Mouse (Mus musculus): ENCODE measurements around the gene Pgpep1l. TPM values are rescaled to one million over a fixed set of nuclear protein-coding genes. Genes with fewer than 3 reads are reported as not detected.

The Pgpep1l gene
- polyA plus RNA-seq, 1 experiment from 2014 or later, result not detected

DNA sequence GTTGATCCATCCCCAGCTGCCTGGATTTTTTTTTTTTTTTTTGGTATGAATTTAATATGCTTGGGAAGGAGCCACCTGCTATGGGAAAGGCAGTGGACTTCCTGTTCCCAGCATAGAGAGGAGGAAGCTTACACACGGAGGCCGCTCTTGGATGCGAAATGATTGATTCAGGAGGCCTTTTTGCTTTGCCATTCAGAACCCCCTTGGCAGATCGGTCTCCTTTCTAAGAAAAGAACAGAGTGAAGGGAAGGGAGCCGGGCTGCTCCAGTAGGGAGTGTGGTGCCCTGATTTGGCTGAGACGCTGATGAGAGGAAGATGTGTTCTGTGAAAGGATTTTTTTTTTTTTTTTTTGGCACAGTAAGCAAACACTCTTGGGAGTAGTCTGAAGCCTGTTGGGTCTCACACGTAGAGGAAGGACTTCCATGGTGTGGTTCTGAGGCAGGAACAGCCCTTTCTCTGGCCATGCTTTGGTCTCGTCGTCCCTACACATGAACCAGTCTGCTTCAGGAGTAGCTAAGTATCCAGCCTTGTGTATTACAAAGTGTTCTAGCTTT, 42.3 kb downstream of the Pgpep1l start:
- Histone ChIP-seq H3K4me2 (replicated peaks; ENCODE audit: low read depth) (no peak overlapping the region), H3K27me3 (replicated peaks; ENCODE audit: control insufficient read depth, insufficient read depth, low read length) (no peaks in the 10 kb centered on the region), H3K4me3 (ENCODE audit: low read depth, low read length) (no peak overlapping the region), H3K9me3 (ENCODE audit: control insufficient read depth) (no peaks in the 10 kb centered on the region), H3K9ac (ENCODE audit: low read depth, low read length) (no peak overlapping the region), H3K27ac (ENCODE audit: low read depth, low read length) (no peak overlapping the region), H3K4me1 (replicated peaks; ENCODE audit: control insufficient read depth, insufficient read depth, low read length) (no peaks in the 10 kb centered on the region), H3K36me3 (ENCODE audit: control insufficient read depth, insufficient read depth) (peaks cover 39% of the 10 kb centered on the region)
- TF ChIP-seq CTCF (IDR thresholded peaks at IDR 0.05; ENCODE audit: low read depth), result no peak
- 70% methylated on average over 9 of the region's 9 CpGs for WGBS
- no peak for ATAC-seq

DNA sequence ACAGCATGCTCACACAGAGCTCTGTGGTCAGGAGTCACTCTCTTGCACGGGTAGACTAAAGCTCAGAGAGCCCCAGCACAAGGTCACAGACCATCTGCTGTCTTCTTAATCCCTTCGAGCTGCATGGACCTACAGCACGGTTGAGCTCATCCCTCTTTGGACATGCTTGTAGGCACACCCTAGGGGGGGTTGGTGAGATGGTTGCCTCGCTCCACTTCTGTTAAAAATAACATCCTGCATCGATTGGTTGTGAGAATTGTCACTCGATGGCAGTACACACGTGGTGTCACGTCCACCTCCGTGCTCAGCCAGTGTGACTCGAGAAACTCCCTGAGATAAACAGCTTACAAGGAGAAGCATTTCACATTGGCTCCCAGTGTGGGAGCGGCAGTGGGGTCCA, 45.2 kb downstream of the Pgpep1l start:
- H3K36me3 ChIP-seq (ENCODE audit: control insufficient read depth, insufficient read depth), result peaks cover 53% of the 10 kb centered on the region
- no peak for ATAC-seq
- H3K9ac ChIP-seq (ENCODE audit: low read depth, low read length), result no peak overlapping the region
- H3K4me1 ChIP-seq (replicated peaks; ENCODE audit: control insufficient read depth, insufficient read depth, low read length), result no peaks in the 10 kb centered on the region
- WGBS, result 94% methylated on average over 11 of the region's 11 CpGs
- H3K4me2 ChIP-seq (replicated peaks; ENCODE audit: low read depth), result no peak overlapping the region
- H3K9me3 ChIP-seq (ENCODE audit: control insufficient read depth), result no peaks in the 10 kb centered on the region
- no peak overlapping the region for H3K27ac ChIP-seq (ENCODE audit: low read depth, low read length)
- H3K27me3 ChIP-seq (replicated peaks; ENCODE audit: control insufficient read depth, insufficient read depth, low read length), result no peaks in the 10 kb centered on the region
- no peak for TF ChIP-seq CTCF (IDR thresholded peaks at IDR 0.05; ENCODE audit: low read depth)
- no peak overlapping the region for H3K4me3 ChIP-seq (ENCODE audit: low read depth, low read length)

GRCm38 (mm10) chr7:68215522-68216070, 48.4 kb downstream of the Pgpep1l start:
- no peak for ATAC-seq
- H3K4me2 ChIP-seq (replicated peaks; ENCODE audit: low read depth), result no peak overlapping the region
- no peaks in the 10 kb centered on the region for H3K4me1 ChIP-seq (replicated peaks; ENCODE audit: control insufficient read depth, insufficient read depth, low read length)
- no peaks in the 10 kb centered on the region for H3K9me3 ChIP-seq (ENCODE audit: control insufficient read depth)
- peaks cover 72% of the 10 kb centered on the region for H3K36me3 ChIP-seq (ENCODE audit: control insufficient read depth, insufficient read depth)
- H3K27me3 ChIP-seq (replicated peaks; ENCODE audit: control insufficient read depth, insufficient read depth, low read length), result no peaks in the 10 kb centered on the region
- WGBS, result 83% methylated on average over 18 of the region's 18 CpGs
- H3K9ac ChIP-seq (ENCODE audit: low read depth, low read length), result no peak overlapping the region
- no peak overlapping the region for H3K4me3 ChIP-seq (ENCODE audit: low read depth, low read length)
- no peak for TF ChIP-seq CTCF (IDR thresholded peaks at IDR 0.05; ENCODE audit: low read depth)
- no peak overlapping the region for H3K27ac ChIP-seq (ENCODE audit: low read depth, low read length)

DNA sequence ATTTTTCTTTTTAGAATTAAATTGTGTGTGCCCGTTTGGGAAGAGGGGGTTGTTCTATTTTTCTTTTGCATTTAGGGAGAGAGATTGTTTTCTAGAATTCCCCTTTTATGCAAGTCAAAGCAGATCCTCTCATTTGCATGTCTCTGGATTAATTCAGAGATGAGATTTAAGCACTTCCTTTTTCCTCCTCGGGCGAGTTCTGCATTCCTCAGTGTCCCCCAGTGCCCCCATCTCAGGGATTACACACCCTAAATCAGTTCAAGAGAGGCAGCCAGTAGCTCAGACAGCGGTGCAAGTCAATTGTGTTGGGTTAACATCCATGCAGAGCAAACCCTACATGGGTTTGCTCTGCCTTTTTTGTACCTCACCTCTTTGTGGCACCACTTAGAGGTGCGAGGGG, 50.2 kb downstream of the Pgpep1l start:
- Histone ChIP-seq H3K4me1 (replicated peaks; ENCODE audit: control insufficient read depth, insufficient read depth, low read length) (no peaks in the 10 kb centered on the region), H3K4me3 (ENCODE audit: low read depth, low read length) (no peak overlapping the region), H3K36me3 (ENCODE audit: control insufficient read depth, insufficient read depth) (peaks cover 64% of the 10 kb centered on the region), H3K9ac (ENCODE audit: low read depth, low read length) (no peak overlapping the region), H3K27ac (ENCODE audit: low read depth, low read length) (no peak overlapping the region), H3K4me2 (replicated peaks; ENCODE audit: low read depth) (no peak overlapping the region), H3K9me3 (ENCODE audit: control insufficient read depth) (no peaks in the 10 kb centered on the region), H3K27me3 (replicated peaks; ENCODE audit: control insufficient read depth, insufficient read depth, low read length) (no peaks in the 10 kb centered on the region)
- no peak for ATAC-seq
- TF ChIP-seq CTCF (IDR thresholded peaks at IDR 0.05; ENCODE audit: low read depth), result no peak
- WGBS, result 84% methylated on average over 5 of the region's 5 CpGs

GRCm38 (mm10) chr7:68211883-68212282, 52.1 kb downstream of the Pgpep1l start:
- no peak overlapping the region for H3K27ac ChIP-seq (ENCODE audit: low read depth, low read length)
- H3K4me3 ChIP-seq (ENCODE audit: low read depth, low read length), result no peak overlapping the region
- H3K27me3 ChIP-seq (replicated peaks; ENCODE audit: control insufficient read depth, insufficient read depth, low read length), result no peaks in the 10 kb centered on the region
- TF ChIP-seq CTCF (IDR thresholded peaks at IDR 0.05; ENCODE audit: low read depth), result no peak
- no peaks in the 10 kb centered on the region for H3K4me1 ChIP-seq (replicated peaks; ENCODE audit: control insufficient read depth, insufficient read depth, low read length)
- no peak for ATAC-seq
- WGBS, result 73% methylated on average over 7 of the region's 7 CpGs
- peaks cover 73% of the 10 kb centered on the region for H3K36me3 ChIP-seq (ENCODE audit: control insufficient read depth, insufficient read depth)
- no peak overlapping the region for H3K9ac ChIP-seq (ENCODE audit: low read depth, low read length)
- no peak overlapping the region for H3K4me2 ChIP-seq (replicated peaks; ENCODE audit: low read depth)
- H3K9me3 ChIP-seq (ENCODE audit: control insufficient read depth), result no peaks in the 10 kb centered on the region

GRCm38 (mm10) chr7:68210417-68210816, 53.6 kb downstream of the Pgpep1l start:
- no peak for TF ChIP-seq CTCF (IDR thresholded peaks at IDR 0.05; ENCODE audit: low read depth)
- ATAC-seq, result no peak
- no peaks in the 10 kb centered on the region for H3K9me3 ChIP-seq (ENCODE audit: control insufficient read depth)
- 67% methylated on average over 4 of the region's 4 CpGs for WGBS
- H3K4me2 ChIP-seq (replicated peaks; ENCODE audit: low read depth), result no peak overlapping the region
- H3K27ac ChIP-seq (ENCODE audit: low read depth, low read length), result no peak overlapping the region
- peaks cover 64% of the 10 kb centered on the region for H3K36me3 ChIP-seq (ENCODE audit: control insufficient read depth, insufficient read depth)
- no peaks in the 10 kb centered on the region for H3K4me1 ChIP-seq (replicated peaks; ENCODE audit: control insufficient read depth, insufficient read depth, low read length)
- H3K27me3 ChIP-seq (replicated peaks; ENCODE audit: control insufficient read depth, insufficient read depth, low read length), result no peaks in the 10 kb centered on the region
- H3K9ac ChIP-seq (ENCODE audit: low read depth, low read length), result no peak overlapping the region
- H3K4me3 ChIP-seq (ENCODE audit: low read depth, low read length), result no peak overlapping the region

All from intestine, postnatal 0 days (tissue).